ENCODE assay signal across 28 mouse cellular contexts in the genomic region with DNA sequence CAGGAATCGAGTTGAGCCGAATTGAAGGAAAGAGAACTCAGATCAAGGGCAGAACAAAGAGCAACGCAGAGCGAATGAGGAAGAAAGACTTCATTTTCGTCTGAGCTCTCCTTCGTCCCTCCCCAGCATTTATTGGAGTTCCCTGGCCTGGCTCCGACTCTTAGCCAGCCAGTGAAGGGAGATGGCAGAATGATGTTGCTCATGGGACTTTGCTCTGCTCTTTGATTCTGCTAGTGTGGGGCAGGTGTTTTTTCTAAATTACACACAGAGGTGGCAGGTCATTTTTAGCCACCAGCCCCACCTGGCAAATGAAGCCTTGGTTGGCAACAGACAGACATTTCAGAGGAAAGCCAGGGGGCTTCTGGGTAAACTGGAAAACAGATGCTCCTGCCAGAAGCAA. TPM values are rescaled to one million over a fixed set of nuclear protein-coding genes. Genes with fewer than 3 reads are reported as not detected.
DNase-seq lines count a peak whose midpoint lies in the region; ATAC-seq and TF ChIP-seq lines count a peak whose summit lies in the region.
"Had no signal": no experiment of that assay in that cellular context is flagged by ENCODE, and none has a peak within 500 bp of the region (broad histone marks: within the 10 kb centered on the region; RNA-seq: fewer than 3 reads in every experiment).

No protein-coding gene starts in this region.

- H3K4me1 ChIP-seq in liver, adult 2 months (ENCODE audit: control insufficient read depth, insufficient read depth, low read length), result peaks cover 3% of the 10 kb centered on the region; the same call in 1 of the 2 replicates
- peaks cover 7% of the 10 kb centered on the region for H3K4me1 ChIP-seq in limb, embryonic 10.5 days
- H3K4me1 ChIP-seq in limb, embryonic 13.5 days, result peaks cover 20% of the 10 kb centered on the region
- H3K4me1 ChIP-seq in neural tube, embryonic 15.5 days, result peaks cover 8% of the 10 kb centered on the region; the same call in 1 of the 2 replicates
- no peaks in the 10 kb centered on the region for H3K4me1 ChIP-seq in forebrain, postnatal 0 days (ENCODE audit: insufficient read depth)

- no peaks in the 10 kb centered on the region for H3K79me2 ChIP-seq in liver, adult 2 months (ENCODE audit: control insufficient read depth, insufficient read depth, low read length)

- H3K4me3 ChIP-seq in liver, adult 2 months (ENCODE audit: insufficient read depth, low read depth, low read length), result no peak overlapping the region
- H3K4me3 ChIP-seq in limb, embryonic 10.5 days, result no peak overlapping the region
- no peak overlapping the region for H3K4me3 ChIP-seq in limb, embryonic 13.5 days
- H3K4me3 ChIP-seq in neural tube, embryonic 15.5 days (replicated peaks), result no peak overlapping the region
- H3K4me3 ChIP-seq in forebrain, postnatal 0 days (ENCODE audit: low read depth, low read length), result no peak overlapping the region
- H3K4me3 ChIP-seq: forebrain, embryonic 10.5 days; forebrain, embryonic 13.5 days; gastrocnemius, adult 2 months; heart, embryonic 12.5 days; heart, embryonic 15.5 days; hindbrain, embryonic 10.5 days; hindbrain, embryonic 13.5 days had no signal

- peak; percentile 43 for DNase-seq in liver, adult 2 months (ENCODE audit: extremely low read depth, low read depth, low spot score)
- no peak for DNase-seq in liver
- no peak for DNase-seq in limb, embryonic 10.5 days (ENCODE audit: low spot score)
- DNase-seq in forebrain, postnatal 0 days, result no peak
- DNase-seq in spleen, postnatal 36 days (ENCODE audit: low spot score in 2 of 2), result no peak
- DNase-seq: adrenal gland, postnatal 10 days; adrenal gland, postnatal 36 days; B cell, adult 2 months; cerebellum, adult 18-20 months; cerebellum, adult 9-10 months; cerebellum, postnatal 14 days; gastrocnemius, adult 2 months; gastrocnemius, postnatal 14 days; heart, adult 18-20 months; heart, postnatal 10 days; heart, postnatal 36 days had no signal

- TF ChIP-seq POLR2A in liver, adult 2 months (IDR thresholded peaks at IDR 0.05; ENCODE audit: extremely low read depth, insufficient read depth, low read length), result no peak

- H3K4me2 ChIP-seq in limb, embryonic 13.5 days (replicated peaks), result no peak overlapping the region
- no peak overlapping the region for H3K4me2 ChIP-seq in neural tube, embryonic 15.5 days
- no peak overlapping the region for H3K4me2 ChIP-seq in forebrain, postnatal 0 days (ENCODE audit: low read depth)
- H3K4me2 ChIP-seq: forebrain, embryonic 13.5 days; heart, embryonic 12.5 days; heart, embryonic 15.5 days; hindbrain, embryonic 13.5 days had no signal

- H3K9ac ChIP-seq in liver, adult 2 months (ENCODE audit: low read depth, low read length), result no peak overlapping the region
- no peak overlapping the region for H3K9ac ChIP-seq in limb, embryonic 13.5 days
- no peak overlapping the region for H3K9ac ChIP-seq in neural tube, embryonic 15.5 days (replicated peaks)
- no peak overlapping the region for H3K9ac ChIP-seq in forebrain, postnatal 0 days
- H3K9ac ChIP-seq: forebrain, embryonic 13.5 days; heart, embryonic 12.5 days; heart, embryonic 15.5 days; hindbrain, embryonic 13.5 days had no signal

- no peaks in the 10 kb centered on the region for H3K9me3 ChIP-seq in limb, embryonic 10.5 days (replicated peaks)
- peaks cover 3% of the 10 kb centered on the region; the same call in 1 of the 2 replicates for H3K9me3 ChIP-seq in limb, embryonic 13.5 days
- no peaks in the 10 kb centered on the region for H3K9me3 ChIP-seq in neural tube, embryonic 15.5 days (replicated peaks)
- no peaks in the 10 kb centered on the region for H3K9me3 ChIP-seq in forebrain, postnatal 0 days (ENCODE audit: low read length)
- H3K9me3 ChIP-seq: forebrain, embryonic 10.5 days; G1E; heart, embryonic 12.5 days; heart, embryonic 15.5 days; hindbrain, embryonic 10.5 days; hindbrain, embryonic 13.5 days had no signal

- no peaks in the 10 kb centered on the region for H3K36me3 ChIP-seq in liver, adult 2 months (ENCODE audit: control insufficient read depth, insufficient read depth, low read length)
- H3K36me3 ChIP-seq in limb, embryonic 10.5 days, result no peaks in the 10 kb centered on the region
- H3K36me3 ChIP-seq in limb, embryonic 13.5 days, result no peaks in the 10 kb centered on the region
- no peaks in the 10 kb centered on the region for H3K36me3 ChIP-seq in neural tube, embryonic 15.5 days
- no peaks in the 10 kb centered on the region for H3K36me3 ChIP-seq in forebrain, postnatal 0 days (ENCODE audit: insufficient read depth)
- H3K36me3 ChIP-seq: forebrain, embryonic 10.5 days; G1E; heart, embryonic 12.5 days; heart, embryonic 15.5 days; hindbrain, embryonic 10.5 days; hindbrain, embryonic 13.5 days had no signal

- no peaks in the 10 kb centered on the region for H3K27me3 ChIP-seq in liver, adult 2 months (ENCODE audit: control insufficient read depth, insufficient read depth, low read length)
- no peaks in the 10 kb centered on the region; the same call in 1 of the 2 replicates for H3K27me3 ChIP-seq in limb, embryonic 10.5 days (ENCODE audit: low read depth, poor library complexity, severe bottlenecking)
- no peaks in the 10 kb centered on the region for H3K27me3 ChIP-seq in limb, embryonic 13.5 days
- H3K27me3 ChIP-seq in neural tube, embryonic 15.5 days (replicated peaks), result no peaks in the 10 kb centered on the region
- no peaks in the 10 kb centered on the region for H3K27me3 ChIP-seq in forebrain, postnatal 0 days (ENCODE audit: insufficient read depth, low read length)
- H3K27me3 ChIP-seq: forebrain, embryonic 13.5 days; heart, embryonic 12.5 days; heart, embryonic 15.5 days; hindbrain, embryonic 13.5 days; Patski had no signal

- peak; percentile 77 for ATAC-seq in limb, embryonic 13.5 days (ENCODE audit: low FRiP score, low read depth)
- no peak for ATAC-seq in neural tube, embryonic 15.5 days (ENCODE audit: low FRiP score)
- no peak for ATAC-seq in forebrain, postnatal 0 days
- ATAC-seq: forebrain, embryonic 13.5 days; forebrain, embryonic 16.5 days; Patski had no signal

- 64% methylated on average over 7 of the region's 7 CpGs for WGBS in liver, adult 2 months
- WGBS in limb, embryonic 10.5 days, result 82% methylated on average over 7 of the region's 7 CpGs
- 46% methylated on average over 7 of the region's 7 CpGs for WGBS in limb, embryonic 13.5 days
- 64% methylated on average over 7 of the region's 7 CpGs for WGBS in neural tube, embryonic 15.5 days
- WGBS in forebrain, postnatal 0 days, result 85% methylated on average over 7 of the region's 7 CpGs

- H3K27ac ChIP-seq in liver, adult 2 months (replicated peaks; ENCODE audit: insufficient read depth, low read depth, low read length), result no peak overlapping the region
- H3K27ac ChIP-seq in limb, embryonic 10.5 days, result peak overlapping the region; percentile 7; the same call in 1 of the 2 replicates
- peak overlapping the region; percentile 74; the same call in 1 of the 2 replicates for H3K27ac ChIP-seq in limb, embryonic 13.5 days
- 0 out of 2 replicates have a peak overlapping the region, but pooled peaks have one; percentile 18 for H3K27ac ChIP-seq in neural tube, embryonic 15.5 days (replicated peaks)
- no peak overlapping the region for H3K27ac ChIP-seq in forebrain, postnatal 0 days (ENCODE audit: low read depth, low read length)
- H3K27ac ChIP-seq: forebrain, embryonic 10.5 days; forebrain, embryonic 13.5 days; gastrocnemius, adult 2 months; heart, embryonic 15.5 days; hindbrain, embryonic 10.5 days; hindbrain, embryonic 13.5 days had no signal

- TF ChIP-seq CTCF in liver, adult 2 months (IDR thresholded peaks at IDR 0.05; ENCODE audit: low read depth, low read length), result no peak
- no peak for TF ChIP-seq CTCF in forebrain, postnatal 0 days (IDR thresholded peaks at IDR 0.05; ENCODE audit: low read depth)

RNA-seq across cellular contexts. Expression of a gene that starts 5.4 kb away (rescaled TPM):
- 0.37 and 0.67 TPM in 2 replicates for total RNA-seq in liver, adult 2 months (2014; rRNA removed)
- 0.44 and 0.46 TPM in 2 replicates for polyA plus RNA-seq in liver, adult 2 months (2012; rRNA removed)
- polyA plus RNA-seq in limb, embryonic 10.5 days (2016; fragmentation: Nextera tagmentation; extraction: Ambion mirVana), result 5.3 and 8.1 TPM in 2 replicates
- polyA plus RNA-seq in limb, embryonic 13.5 days (2015; fragmentation: Nextera tagmentation; extraction: Ambion mirVana), result 43.3 and 49.2 TPM in 2 replicates
- polyA plus RNA-seq in neural tube, embryonic 15.5 days (2015; fragmentation: Nextera tagmentation; extraction: Ambion mirVana), result 7.0 and 8.0 TPM in 2 replicates
- 11.6 and 13.1 TPM in 2 replicates for total RNA-seq in forebrain, postnatal 0 days (2014; rRNA removed)
- polyA plus RNA-seq in forebrain, postnatal 0 days (2015; fragmentation: Nextera tagmentation; extraction: Ambion mirVana), result 6.5 and 7.9 TPM in 2 replicates
- polyA plus RNA-seq: G1E had no signal

RNA-seq across cellular contexts. Expression of a gene that starts 49.3 kb away (rescaled TPM):
- 1.8 and 3.2 TPM in 2 replicates for total RNA-seq in liver, adult 2 months (2014; rRNA removed)
- 3.1 and 6.7 TPM in 2 replicates for polyA plus RNA-seq in liver, adult 2 months (2012; rRNA removed)
- 5.1 and 5.6 TPM in 2 replicates for polyA plus RNA-seq in limb, embryonic 10.5 days (2016; fragmentation: Nextera tagmentation; extraction: Ambion mirVana)
- polyA plus RNA-seq in limb, embryonic 13.5 days (2015; fragmentation: Nextera tagmentation; extraction: Ambion mirVana), result 13.7 and 15.9 TPM in 2 replicates
- polyA plus RNA-seq in neural tube, embryonic 15.5 days (2015; fragmentation: Nextera tagmentation; extraction: Ambion mirVana), result 18.9 and 19.0 TPM in 2 replicates
- total RNA-seq in forebrain, postnatal 0 days (2014; rRNA removed), result 8.0 and 12.4 TPM in 2 replicates
- polyA plus RNA-seq in forebrain, postnatal 0 days (2015; fragmentation: Nextera tagmentation; extraction: Ambion mirVana), result 8.0 and 14.8 TPM in 2 replicates
- total RNA-seq: CH12.LX had no signal

Comparison
In these comparisons a context has a peak if more than half of its experiments do, and no peak if none do; other contexts are left out.
1. H3K27ac ChIP-seq: peak in limb, embryonic 10.5 days (single experiment), limb, embryonic 13.5 days (single experiment) and neural tube, embryonic 15.5 days (single experiment); none in liver, adult 2 months (single experiment) and forebrain, postnatal 0 days (single experiment).